Mouse (Mus musculus): Measurements from ENCODE around the gene Tenm4. TPM values are rescaled to one million over a fixed set of nuclear protein-coding genes. Genes with fewer than 3 reads are reported as not detected.

The Tenm4 gene
- total and polyA plus RNA-seq, 2 experiments from 2014 or later = 1.4 to 5.9 TPM

GRCm38 (mm10) chr7:96859684-96860083 lies 688.6 kb downstream of the Tenm4 start:
- DNase-seq (ENCODE audit: low spot score) (no peak), ATAC-seq (ENCODE audit: insufficient read depth, low read depth) (no peak)
- no peak overlapping the region for H3K4me2 ChIP-seq (ENCODE audit: low read depth, low read length)
- H3K9me3 ChIP-seq (replicated peaks; ENCODE audit: control insufficient read depth, low read length) = no peaks in the 10 kb centered on the region
- H3K4me3 ChIP-seq (ENCODE audit: low read depth, low read length) = no peak overlapping the region
- no peak for TF ChIP-seq EP300 (IDR thresholded peaks at IDR 0.05; ENCODE audit: low read depth)
- TF ChIP-seq CTCF (IDR thresholded peaks at IDR 0.05; ENCODE audit: low read depth) = no peak
- no peaks in the 10 kb centered on the region for H3K36me3 ChIP-seq (replicated peaks; ENCODE audit: control insufficient read depth, insufficient read depth, low read length)
- no peaks in the 10 kb centered on the region for H3K27me3 ChIP-seq (ENCODE audit: control insufficient read depth, insufficient read depth, low read length)
- H3K4me1 ChIP-seq (ENCODE audit: control insufficient read depth, insufficient read depth) = no peaks in the 10 kb centered on the region
- H3K9ac ChIP-seq (replicated peaks; ENCODE audit: low read depth, low read length) = no peak overlapping the region
- WGBS = 74% methylated on average over 5 of the region's 5 CpGs
- H3K27ac ChIP-seq (ENCODE audit: low read depth) = no peak overlapping the region

- DNase-seq (ENCODE audit: low spot score) = peak; percentile 21
- no peak overlapping the region for H3K27ac ChIP-seq (ENCODE audit: low read depth)
These were observed 689.6 kb downstream of the Tenm4 start for GRCm38 (mm10) chr7:96860650-96861049.

GRCm38 (mm10) chr7:96864894-96865722 lies 694.1 kb downstream of the Tenm4 start:
- WGBS = 65% methylated on average over 7 of the region's 7 CpGs
- Histone ChIP-seq H3K4me1 (ENCODE audit: control insufficient read depth, insufficient read depth) (no peaks in the 10 kb centered on the region), H3K4me3 (ENCODE audit: low read depth, low read length) (no peak overlapping the region), H3K4me2 (ENCODE audit: low read depth, low read length) (no peak overlapping the region), H3K36me3 (replicated peaks; ENCODE audit: control insufficient read depth, insufficient read depth, low read length) (no peaks in the 10 kb centered on the region), H3K27me3 (ENCODE audit: control insufficient read depth, insufficient read depth, low read length) (no peaks in the 10 kb centered on the region), H3K9me3 (replicated peaks; ENCODE audit: control insufficient read depth, low read length) (no peaks in the 10 kb centered on the region), H3K9ac (replicated peaks; ENCODE audit: low read depth, low read length) (no peak overlapping the region), H3K27ac (ENCODE audit: low read depth) (no peak overlapping the region)
- no peak for TF ChIP-seq CTCF (IDR thresholded peaks at IDR 0.05; ENCODE audit: low read depth)
- TF ChIP-seq EP300 (IDR thresholded peaks at IDR 0.05; ENCODE audit: low read depth) = no peak
- no peak for ATAC-seq (ENCODE audit: insufficient read depth, low read depth)
- DNase-seq (ENCODE audit: low spot score) = no peak

More at GRCm38 (mm10) chr7:96860650-96861049, 689.6 kb downstream of the Tenm4 start:
- H3K9me3 ChIP-seq (replicated peaks; ENCODE audit: control insufficient read depth, low read length) = no peaks in the 10 kb centered on the region
- no peak overlapping the region for H3K9ac ChIP-seq (replicated peaks; ENCODE audit: low read depth, low read length)
- no peak overlapping the region for H3K4me2 ChIP-seq (ENCODE audit: low read depth, low read length)
- H3K4me3 ChIP-seq (ENCODE audit: low read depth, low read length) = no peak overlapping the region
- H3K36me3 ChIP-seq (replicated peaks; ENCODE audit: control insufficient read depth, insufficient read depth, low read length) = no peaks in the 10 kb centered on the region
- ATAC-seq (ENCODE audit: insufficient read depth, low read depth) = peak; percentile 44
- no peak for TF ChIP-seq CTCF (IDR thresholded peaks at IDR 0.05; ENCODE audit: low read depth)
- no peak for TF ChIP-seq EP300 (IDR thresholded peaks at IDR 0.05; ENCODE audit: low read depth)
- no peaks in the 10 kb centered on the region for H3K4me1 ChIP-seq (ENCODE audit: control insufficient read depth, insufficient read depth)
- WGBS = 36% methylated on average over 4 of the region's 4 CpGs
- H3K27me3 ChIP-seq (ENCODE audit: control insufficient read depth, insufficient read depth, low read length) = no peaks in the 10 kb centered on the region

- H3K9me3 ChIP-seq (replicated peaks; ENCODE audit: control insufficient read depth, low read length) = no peaks in the 10 kb centered on the region
- no peaks in the 10 kb centered on the region for H3K27me3 ChIP-seq (ENCODE audit: control insufficient read depth, insufficient read depth, low read length)
- 83% methylated on average over 16 of the region's 16 CpGs for WGBS
- ATAC-seq (ENCODE audit: insufficient read depth, low read depth) (no peak), DNase-seq (ENCODE audit: low spot score) (no peak)
- H3K4me2 ChIP-seq (ENCODE audit: low read depth, low read length) = no peak overlapping the region
- H3K4me3 ChIP-seq (ENCODE audit: low read depth, low read length) = no peak overlapping the region
- no peaks in the 10 kb centered on the region for H3K36me3 ChIP-seq (replicated peaks; ENCODE audit: control insufficient read depth, insufficient read depth, low read length)
- TF ChIP-seq CTCF (IDR thresholded peaks at IDR 0.05; ENCODE audit: low read depth) = no peak
- TF ChIP-seq EP300 (IDR thresholded peaks at IDR 0.05; ENCODE audit: low read depth) = no peak
- H3K27ac ChIP-seq (ENCODE audit: low read depth) = no peak overlapping the region
- no peaks in the 10 kb centered on the region for H3K4me1 ChIP-seq (ENCODE audit: control insufficient read depth, insufficient read depth)
- H3K9ac ChIP-seq (replicated peaks; ENCODE audit: low read depth, low read length) = no peak overlapping the region
These were observed 698.2 kb downstream of the Tenm4 start for GRCm38 (mm10) chr7:96869079-96869810.

- DNase-seq (ENCODE audit: low spot score) (no peak), ATAC-seq (ENCODE audit: insufficient read depth, low read depth) (no peak)
- H3K4me3 ChIP-seq (ENCODE audit: low read depth, low read length) = no peak overlapping the region
- no peaks in the 10 kb centered on the region for H3K36me3 ChIP-seq (replicated peaks; ENCODE audit: control insufficient read depth, insufficient read depth, low read length)
- H3K4me2 ChIP-seq (ENCODE audit: low read depth, low read length) = no peak overlapping the region
- WGBS = 84% methylated on average over 8 of the region's 8 CpGs
- TF ChIP-seq CTCF (IDR thresholded peaks at IDR 0.05; ENCODE audit: low read depth) (no peak), EP300 (IDR thresholded peaks at IDR 0.05; ENCODE audit: low read depth) (no peak)
- H3K9me3 ChIP-seq (replicated peaks; ENCODE audit: control insufficient read depth, low read length) = no peaks in the 10 kb centered on the region
- H3K27ac ChIP-seq (ENCODE audit: low read depth) = no peak overlapping the region
- H3K27me3 ChIP-seq (ENCODE audit: control insufficient read depth, insufficient read depth, low read length) = no peaks in the 10 kb centered on the region
- no peak overlapping the region for H3K9ac ChIP-seq (replicated peaks; ENCODE audit: low read depth, low read length)
- no peaks in the 10 kb centered on the region for H3K4me1 ChIP-seq (ENCODE audit: control insufficient read depth, insufficient read depth)
These were observed 699.4 kb downstream of the Tenm4 start for GRCm38 (mm10) chr7:96870473-96870872.

Data from heart, postnatal 0 days (tissue).